Mouse (Mus musculus) gastrocnemius, postnatal 10 days (tissue): ENCODE results near the gene Fam229b. TPM values are rescaled to one million over a fixed set of nuclear protein-coding genes. Genes with fewer than 3 reads are reported as not detected.

Experiments
- DNase-seq: peaks from one replicate; pipeline ENCODE4 v3.0.0; 2021; ENCODE audit warnings: mixed read lengths
- total RNA-seq, 2 experiments: library from RNA; stranded (reverse); gene quantifications; 2 replicates each; pipeline ENCODE4 v1.2.3; 2021

Fam229b gene
- total RNA-seq, 2 experiments from 2014 or later = 4.6 to 4.8 TPM

- DNase-seq = no peak
These were observed 4.1 kb upstream of the Fam229b start for GRCm38 (mm10) chr10:39137766-39138165.

- no peak for DNase-seq
These were observed 12.3 kb downstream of the Fam229b start for GRCm38 (mm10) chr10:39121412-39121811.

GRCm38 (mm10) chr10:39109489-39109874 is 24.2 kb downstream of the Fam229b start:
- DNase-seq = no peak

- DNase-seq = no peak
These were observed 24.8 kb downstream of the Fam229b start for GRCm38 (mm10) chr10:39108837-39109488.

- DNase-seq = no peak
These were observed 26.8 kb downstream of the Fam229b start for GRCm38 (mm10) chr10:39106935-39107334.

- DNase-seq = no peak
These were observed 27.3 kb downstream of the Fam229b start for GRCm38 (mm10) chr10:39106413-39106812.

- no peak for DNase-seq
These were observed 28.8 kb downstream of the Fam229b start for GRCm38 (mm10) chr10:39104803-39105449.

GRCm38 (mm10) chr10:39098746-39099145 is 35.0 kb downstream of the Fam229b start:
- DNase-seq = no peak

- DNase-seq = peak; percentile 44
These were observed 36.7 kb downstream of the Fam229b start for GRCm38 (mm10) chr10:39096981-39097380.

- no peak for DNase-seq
These were observed 61.7 kb downstream of the Fam229b start for GRCm38 (mm10) chr10:39072048-39072447.

Other genes with a start within 250 kb of the Fam229b start
- gene Lama4, start 168.4 kb downstream of the Fam229b start, total RNA-seq = 100 to 1,000 TPM in 1 of 2 experiments, 10 to 100 TPM in 1; 99.0 to 129 TPM
- gene Tube1, start 62 bp upstream of the Fam229b start, total RNA-seq = 1 to 10 TPM; 1.6 to 2.0 TPM
- gene Ccn6, start 29.9 kb upstream of the Fam229b start, total RNA-seq = under 1 TPM; 0.16 to 0.47 TPM
- gene Fyn, start 234.9 kb upstream of the Fam229b start, total RNA-seq = 10 to 100 TPM; 25.6 to 34.4 TPM